Mouse (Mus musculus): Measurements from ENCODE around the gene Rpl24.

GRCm38 (mm10) chr16:55934453-55935037 lies 31.5 kb upstream of the Rpl24 start, which contains the start of gene Cep97:
- TF ChIP-seq CTCF (conservative IDR thresholded peaks at IDR 0.05; ENCODE audit: insufficient read depth, insufficient read length, low read depth, low read length) (no peak), POLR2A (IDR thresholded peaks at IDR 0.05; ENCODE audit: low read depth, low read length) (no peak)
